Mouse (Mus musculus): ENCODE results near the gene Gm42791. TPM values are rescaled to one million over a fixed set of nuclear protein-coding genes. Genes with fewer than 3 reads are reported as not detected.

Gene Gm42791
- polyA plus RNA-seq, 1 experiment = 8.4 TPM

DNA sequence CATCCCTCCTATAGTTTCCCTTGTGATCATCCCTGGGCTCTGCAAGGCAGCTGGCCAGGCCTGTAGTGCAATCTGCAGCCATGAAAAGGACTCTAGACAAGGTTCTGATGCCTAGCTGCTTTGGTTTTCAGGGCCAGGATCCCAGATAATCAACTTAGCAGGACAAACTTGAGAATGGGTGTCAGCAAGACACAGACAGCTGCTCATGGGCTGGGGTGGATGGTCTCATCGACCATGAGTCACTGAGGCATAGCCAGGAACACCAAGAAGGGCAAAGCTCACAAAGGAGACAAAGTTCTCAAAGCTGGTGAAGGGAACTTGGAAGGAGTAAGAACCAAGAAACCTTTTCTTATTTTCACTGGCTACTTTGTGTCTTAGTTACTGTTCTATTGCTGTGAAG, 63.6 kb downstream of the Gm42791 start:
- 90% methylated on average over 1 of the region's 1 CpGs for WGBS
- H3K4me1 ChIP-seq (ENCODE audit: control insufficient read depth, insufficient read depth, low read length) = no peaks in the 10 kb centered on the region; the same call in 1 of the 2 replicates
- H3K4me3 ChIP-seq (replicated peaks; ENCODE audit: control insufficient read depth, low read depth, low read length) = no peak overlapping the region
- no peak overlapping the region for H3K27ac ChIP-seq (ENCODE audit: control insufficient read depth, insufficient read depth, low read depth, low read length, poor library complexity)
- TF ChIP-seq CTCF (IDR thresholded peaks at IDR 0.05; ENCODE audit: control insufficient read depth, insufficient read depth, low read length) (no peak), POLR2A (IDR thresholded peaks at IDR 0.05; ENCODE audit: borderline replicate concordance, control insufficient read depth, low read depth, low read length) (no peak)

DNA sequence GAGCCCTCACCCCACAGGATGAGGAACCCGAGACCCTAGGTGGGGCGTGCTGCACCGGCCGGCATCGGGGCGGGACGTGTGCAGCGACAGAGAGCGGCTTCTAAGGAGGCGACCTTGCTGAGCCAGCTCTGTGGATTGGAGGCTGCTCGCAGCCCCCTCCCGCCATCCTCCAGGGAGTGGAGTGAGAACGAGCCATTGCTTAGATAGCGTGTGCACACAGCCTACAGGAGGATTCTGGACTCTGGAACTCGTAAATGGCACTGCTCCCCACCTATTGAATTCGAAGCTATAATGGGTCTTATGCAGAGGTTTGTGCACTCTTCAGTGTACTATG, 65.9 kb downstream of the Gm42791 start, which contains the start of gene Katnal1:
Katnal1 (minus strand) TSS at position 205 of the 334 bp plus-strand sequence.
- Histone ChIP-seq H3K4me3 (replicated peaks; ENCODE audit: control insufficient read depth, low read depth, low read length) (peak within 1 kb of the TSS; percentile 85), H3K27ac (ENCODE audit: control insufficient read depth, insufficient read depth, low read depth, low read length, poor library complexity) (peak within 1 kb of the TSS; percentile 88), H3K4me1 (ENCODE audit: control insufficient read depth, insufficient read depth, low read length) (no peaks in the 10 kb centered on the region; the same call in 1 of the 2 replicates)
- WGBS = 3% methylated on average over 16 of the region's 16 CpGs
- TF ChIP-seq CTCF (IDR thresholded peaks at IDR 0.05; ENCODE audit: control insufficient read depth, insufficient read depth, low read length) (no peak), POLR2A (IDR thresholded peaks at IDR 0.05; ENCODE audit: borderline replicate concordance, control insufficient read depth, low read depth, low read length) (no peak)

- TF ChIP-seq POLR2A (IDR thresholded peaks at IDR 0.05; ENCODE audit: borderline replicate concordance, control insufficient read depth, low read depth, low read length) (peak; percentile 61; the same call in 1 of the 2 replicates), CTCF (IDR thresholded peaks at IDR 0.05; ENCODE audit: control insufficient read depth, insufficient read depth, low read length) (no peak)
- no peaks in the 10 kb centered on the region; the same call in 1 of the 2 replicates for H3K4me1 ChIP-seq (ENCODE audit: control insufficient read depth, insufficient read depth, low read length)
- H3K4me3 ChIP-seq (replicated peaks; ENCODE audit: control insufficient read depth, low read depth, low read length) = peak overlapping the region; percentile 85
- H3K27ac ChIP-seq (ENCODE audit: control insufficient read depth, insufficient read depth, low read depth, low read length, poor library complexity) = peak overlapping the region; percentile 88
- under 1% methylated on average over 69 of the region's 69 CpGs for WGBS
Measured at GRCm38 (mm10) chr5:148928382-148929115, 66.4 kb downstream of the Gm42791 start.

DNA sequence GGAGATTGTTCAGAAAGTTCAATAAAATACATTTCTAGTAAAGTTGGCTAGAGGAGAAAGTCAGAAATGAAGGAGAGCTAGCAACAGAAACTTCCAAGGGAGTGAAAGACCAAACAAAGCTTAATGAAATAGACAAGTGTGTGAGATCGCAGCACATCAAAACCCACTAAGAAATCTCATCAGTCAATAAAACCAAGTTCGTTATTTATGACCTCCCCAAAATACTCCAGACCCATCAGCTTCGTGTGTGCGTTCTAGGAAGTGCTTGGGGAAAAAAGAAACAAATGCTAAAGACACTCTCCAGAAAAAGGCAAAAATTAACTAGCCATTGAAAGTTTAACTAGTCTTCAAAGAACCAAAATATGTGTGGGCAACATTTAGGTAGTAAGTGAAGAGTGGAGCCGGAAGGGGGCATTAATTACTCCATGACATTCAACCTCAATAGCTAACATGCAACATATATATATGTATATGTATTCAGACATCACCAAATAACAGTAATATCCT, 67.2 kb downstream of the Gm42791 start:
- WGBS = 40% methylated on average over 5 of the region's 5 CpGs
- TF ChIP-seq CTCF (IDR thresholded peaks at IDR 0.05; ENCODE audit: control insufficient read depth, insufficient read depth, low read length) (no peak), POLR2A (IDR thresholded peaks at IDR 0.05; ENCODE audit: borderline replicate concordance, control insufficient read depth, low read depth, low read length) (no peak)
- H3K27ac ChIP-seq (ENCODE audit: control insufficient read depth, insufficient read depth, low read depth, low read length, poor library complexity) = no peak overlapping the region
- H3K4me1 ChIP-seq (ENCODE audit: control insufficient read depth, insufficient read depth, low read length) = no peaks in the 10 kb centered on the region; the same call in 1 of the 2 replicates
- H3K4me3 ChIP-seq (replicated peaks; ENCODE audit: control insufficient read depth, low read depth, low read length) = peak overlapping the region; percentile 85

GRCm38 (mm10) chr5:148924586-148924985, 70.4 kb downstream of the Gm42791 start:
- TF ChIP-seq CTCF (IDR thresholded peaks at IDR 0.05; ENCODE audit: control insufficient read depth, insufficient read depth, low read length) = no peak
- no peak for TF ChIP-seq POLR2A (IDR thresholded peaks at IDR 0.05; ENCODE audit: borderline replicate concordance, control insufficient read depth, low read depth, low read length)
- no peak overlapping the region for H3K27ac ChIP-seq (ENCODE audit: control insufficient read depth, insufficient read depth, low read depth, low read length, poor library complexity)
- no peak overlapping the region for H3K4me3 ChIP-seq (replicated peaks; ENCODE audit: control insufficient read depth, low read depth, low read length)
- no peaks in the 10 kb centered on the region; the same call in 1 of the 2 replicates for H3K4me1 ChIP-seq (ENCODE audit: control insufficient read depth, insufficient read depth, low read length)
- 94% methylated on average over 12 of the region's 12 CpGs for WGBS

DNA sequence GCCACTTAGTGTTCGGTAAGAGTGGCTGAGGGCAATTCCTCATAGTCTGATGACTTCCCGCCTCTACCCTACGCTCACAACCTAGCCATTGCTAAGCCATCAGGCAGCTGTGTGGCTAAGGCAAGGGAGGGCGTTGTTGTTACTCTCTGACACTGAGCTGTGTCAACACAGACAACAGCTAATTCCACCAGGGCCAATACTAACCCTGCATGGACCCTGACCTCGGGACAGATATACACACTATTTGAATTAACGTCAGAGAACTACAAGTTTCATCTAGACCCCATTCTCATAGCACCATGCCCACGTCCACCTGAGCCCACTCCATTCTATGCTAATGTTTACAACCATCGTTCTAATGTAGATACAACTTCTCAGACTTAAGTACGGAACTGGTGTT, 70.9 kb downstream of the Gm42791 start:
- WGBS = 88% methylated on average over 9 of the region's 9 CpGs
- H3K27ac ChIP-seq (ENCODE audit: control insufficient read depth, insufficient read depth, low read depth, low read length, poor library complexity) = no peak overlapping the region
- TF ChIP-seq CTCF (IDR thresholded peaks at IDR 0.05; ENCODE audit: control insufficient read depth, insufficient read depth, low read length) = no peak
- TF ChIP-seq POLR2A (IDR thresholded peaks at IDR 0.05; ENCODE audit: borderline replicate concordance, control insufficient read depth, low read depth, low read length) = no peak
- no peaks in the 10 kb centered on the region; the same call in 1 of the 2 replicates for H3K4me1 ChIP-seq (ENCODE audit: control insufficient read depth, insufficient read depth, low read length)
- no peak overlapping the region for H3K4me3 ChIP-seq (replicated peaks; ENCODE audit: control insufficient read depth, low read depth, low read length)

DNA sequence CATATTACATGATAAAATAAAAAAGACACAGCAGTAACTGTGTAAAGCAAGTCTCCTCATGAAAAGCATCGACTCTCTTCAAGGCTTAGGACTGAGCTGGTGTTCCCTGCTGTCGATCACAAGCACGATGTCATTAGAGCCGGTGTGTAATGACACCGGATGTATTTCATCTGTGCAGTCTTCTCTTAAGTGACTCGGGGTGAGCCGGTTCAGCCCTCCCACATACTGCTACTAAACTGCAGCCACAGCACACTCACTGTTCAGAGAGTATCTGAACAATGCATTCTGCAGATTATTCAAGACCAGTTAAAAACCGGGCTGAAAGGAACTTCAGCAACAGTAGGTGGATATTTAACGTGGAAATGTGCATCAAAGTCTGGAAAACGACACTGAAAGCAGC, 71.5 kb downstream of the Gm42791 start:
- no peak overlapping the region for H3K27ac ChIP-seq (ENCODE audit: control insufficient read depth, insufficient read depth, low read depth, low read length, poor library complexity)
- no peaks in the 10 kb centered on the region; the same call in 1 of the 2 replicates for H3K4me1 ChIP-seq (ENCODE audit: control insufficient read depth, insufficient read depth, low read length)
- 75% methylated on average over 10 of the region's 10 CpGs for WGBS
- TF ChIP-seq CTCF (IDR thresholded peaks at IDR 0.05; ENCODE audit: control insufficient read depth, insufficient read depth, low read length) (no peak), POLR2A (IDR thresholded peaks at IDR 0.05; ENCODE audit: borderline replicate concordance, control insufficient read depth, low read depth, low read length) (no peak)
- no peak overlapping the region for H3K4me3 ChIP-seq (replicated peaks; ENCODE audit: control insufficient read depth, low read depth, low read length)

DNA sequence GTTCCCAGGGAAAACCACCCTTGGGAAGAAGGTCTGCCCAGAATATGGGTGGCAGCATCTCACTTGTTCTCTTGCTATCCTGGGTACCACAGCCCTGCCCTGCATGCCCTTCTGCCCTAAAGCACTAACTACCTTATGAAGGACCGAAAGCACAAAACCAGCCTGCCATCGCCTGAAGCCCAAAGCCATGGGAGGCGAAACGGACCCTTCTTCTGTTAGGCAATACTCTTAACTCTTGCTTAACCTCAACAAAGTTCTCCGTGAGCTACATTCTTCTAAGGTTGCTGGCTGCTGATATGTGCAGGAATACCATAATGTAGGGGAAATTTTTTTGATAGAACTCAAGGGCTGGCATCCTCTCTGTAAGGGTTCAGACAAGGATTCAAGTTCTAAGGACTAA, 72.2 kb downstream of the Gm42791 start:
- WGBS = 46% methylated on average over 5 of the region's 5 CpGs
- Histone ChIP-seq H3K27ac (ENCODE audit: control insufficient read depth, insufficient read depth, low read depth, low read length, poor library complexity) (no peak overlapping the region), H3K4me3 (replicated peaks; ENCODE audit: control insufficient read depth, low read depth, low read length) (no peak overlapping the region), H3K4me1 (ENCODE audit: control insufficient read depth, insufficient read depth, low read length) (no peaks in the 10 kb centered on the region; the same call in 1 of the 2 replicates)
- TF ChIP-seq POLR2A (IDR thresholded peaks at IDR 0.05; ENCODE audit: borderline replicate concordance, control insufficient read depth, low read depth, low read length) (no peak), CTCF (IDR thresholded peaks at IDR 0.05; ENCODE audit: control insufficient read depth, insufficient read depth, low read length) (no peak)

All from bone marrow, adult 2 months (tissue).